Mouse (Mus musculus) liver, postnatal 0 days (tissue): ENCODE measurements around the gene Apba2. TPM values are rescaled to one million over a fixed set of nuclear protein-coding genes. Genes with fewer than 3 reads are reported as not detected.

Experiments
- ATAC-seq: fragments of 200-750 bp; cut with Nextera tagmentation; 2 replicates; pipeline ENCODE4 v1.8.0; 2017; ENCODE audit warnings: mild to moderate bottlenecking, moderate library complexity
- DNase-seq: peaks from one replicate; pipeline ENCODE4 v3.0.0-alpha.2; 2016
- H3K27ac ChIP-seq: fragments of 300-500 bp; sonication (generic); 2 replicates; pipeline ENCODE4 v1.5.1; 2014; ENCODE audit warnings: antibody characterized with exemption, moderate library complexity, mild to moderate bottlenecking, low read depth
- H3K27me3 ChIP-seq: fragments of 300-500 bp; sonication (generic); 2 replicates; pipeline ENCODE4 v1.6.1; 2014; ENCODE audit warnings: low read length, control low read depth, mixed read lengths; ENCODE audit not compliant: insufficient read depth
- H3K36me3 ChIP-seq: fragments of 300-500 bp; sonication (generic); replicated peaks from 2 replicates; pipeline ENCODE4 v1.6.1; 2014; ENCODE audit warnings: mild to moderate bottlenecking, control low read depth, low read length, moderate library complexity, mixed read lengths; ENCODE audit not compliant: insufficient read depth
- H3K4me1 ChIP-seq: fragments of 300-500 bp; sonication (generic); 2 replicates; pipeline ENCODE4 v1.6.1; 2014; ENCODE audit warnings: antibody characterized with exemption, mild to moderate bottlenecking, control low read depth; ENCODE audit not compliant: insufficient read depth
- H3K4me2 ChIP-seq: fragments of 300-500 bp; sonication (generic); 2 replicates; pipeline ENCODE4 v1.6.1; 2014; ENCODE audit warnings: low read depth, mild to moderate bottlenecking, low read length, moderate library complexity, mixed read lengths
- H3K4me3 ChIP-seq: fragments of 300-500 bp; sonication (generic); 2 replicates; pipeline ENCODE4 v1.5.1; 2014; ENCODE audit warnings: low read depth, low read length
- H3K9ac ChIP-seq: fragments of 300-500 bp; sonication (generic); replicated peaks from 2 replicates; pipeline ENCODE4 v1.6.1; 2014; ENCODE audit warnings: mild to moderate bottlenecking, moderate library complexity
- H3K9me3 ChIP-seq: fragments of 300-500 bp; sonication (generic); 2 replicates; pipeline ENCODE4 v1.6.1; 2016; ENCODE audit warnings: mild to moderate bottlenecking, control low read depth, low read length, mixed read lengths
- CTCF ChIP-seq: sonication (generic); IDR thresholded peaks from 2 replicates; pipeline ENCODE4 v1.5.1; 2016; ENCODE audit warnings: antibody characterized with exemption, low read depth
- EP300 ChIP-seq: IDR thresholded peaks from 2 replicates; pipeline ENCODE4 v1.6.1; 2016; ENCODE audit warnings: antibody characterized with exemption, low read depth, mild to moderate bottlenecking
- WGBS: fragments of 180-500 bp; shearing (Covaris S2); extraction: QIAGEN DNeasy Blood & Tissue Kit; methylation state at CpG from one replicate; pipeline ENCODE4 v1.1.7; 2014; ENCODE audit not compliant: insufficient replicate concordance; 5-methylcytosine and 5-hydroxymethylcytosine counted together
- polyA plus RNA-seq: library from polyadenylated mRNA; unstranded; fragments of >200 nt; fragmentation: Nextera tagmentation; extraction: Ambion mirVana; gene quantifications from 2 replicates; pipeline ENCODE4 v1.2.1, GENCODE M21; 2015

Apba2 gene
- polyA plus RNA-seq, 1 experiment from 2014 or later, result not detected

DNA sequence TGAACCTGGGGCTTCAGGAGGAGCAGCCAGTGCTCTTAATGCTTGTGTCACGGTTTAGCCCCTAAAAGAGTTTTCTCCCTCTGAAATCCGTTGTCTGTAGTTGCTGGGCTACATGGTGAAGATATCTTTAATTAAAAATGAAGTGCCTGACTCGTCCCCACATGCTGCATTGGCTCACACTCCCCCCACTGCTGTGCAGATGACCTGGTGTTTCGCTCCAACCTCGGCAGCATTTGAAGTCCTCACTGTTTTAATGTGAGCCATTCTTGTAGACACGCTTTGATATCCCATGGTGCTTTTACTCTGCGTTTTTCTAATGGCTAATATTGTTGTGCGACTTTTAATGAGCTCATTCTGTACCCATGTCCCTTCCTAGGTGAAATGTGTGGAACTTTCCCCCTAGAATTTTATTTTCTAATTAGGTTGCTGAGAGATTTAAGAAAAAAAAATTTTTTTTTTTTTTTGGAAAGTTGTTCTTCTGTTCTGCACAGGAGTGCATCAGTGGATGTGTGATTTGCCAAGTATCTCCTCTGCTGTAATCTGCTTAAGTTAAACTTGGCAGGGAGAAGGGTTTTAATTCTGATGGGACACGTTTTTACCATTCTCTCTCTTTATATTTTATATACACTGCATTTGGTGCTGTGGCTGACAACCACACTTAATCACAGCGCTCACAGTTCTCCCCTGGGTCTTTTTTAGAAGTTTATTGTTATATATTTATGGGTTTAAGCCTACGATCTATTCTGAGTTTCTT lies 87.3 kb downstream of the Apba2 start:
- H3K27ac ChIP-seq, result no peak overlapping the region
- no peak for DNase-seq
- ATAC-seq, result no peak
- no peak overlapping the region for H3K4me3 ChIP-seq
- no peaks in the 10 kb centered on the region for H3K9me3 ChIP-seq
- H3K27me3 ChIP-seq, result no peaks in the 10 kb centered on the region
- no peak for TF ChIP-seq CTCF
- TF ChIP-seq EP300, result no peak
- H3K9ac ChIP-seq, result no peak overlapping the region
- H3K4me1 ChIP-seq, result no peaks in the 10 kb centered on the region
- no peaks in the 10 kb centered on the region for H3K36me3 ChIP-seq
- no peak overlapping the region for H3K4me2 ChIP-seq
- 70% methylated on average over 11 of the region's 11 CpGs for WGBS

DNA sequence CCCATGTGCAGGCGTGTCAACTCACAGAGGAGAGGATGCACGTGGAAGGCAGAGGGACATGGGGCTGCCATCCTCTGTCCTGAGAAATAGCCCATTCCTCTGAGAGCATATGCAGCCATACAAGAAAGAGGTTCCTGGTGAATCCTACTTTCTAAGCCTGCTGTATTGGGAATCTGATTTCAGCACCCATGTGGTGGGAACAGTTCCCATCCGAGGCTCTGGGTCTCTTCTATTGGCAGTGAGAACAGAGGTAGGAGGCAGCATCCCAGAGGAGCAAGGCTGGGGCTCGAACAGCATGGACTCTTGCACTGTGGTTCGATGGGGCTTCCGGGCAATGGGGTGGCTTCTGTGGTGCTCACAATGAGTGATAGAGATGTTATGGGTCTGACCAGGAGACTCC lies 93.8 kb downstream of the Apba2 start:
- H3K9ac ChIP-seq, result no peak overlapping the region
- no peak for TF ChIP-seq EP300
- TF ChIP-seq CTCF, result no peak
- H3K9me3 ChIP-seq, result no peaks in the 10 kb centered on the region
- 52% methylated on average over 6 of the region's 6 CpGs for WGBS
- H3K36me3 ChIP-seq, result no peaks in the 10 kb centered on the region
- no peaks in the 10 kb centered on the region for H3K4me1 ChIP-seq
- H3K4me3 ChIP-seq, result no peak overlapping the region
- DNase-seq, result no peak
- no peak overlapping the region for H3K4me2 ChIP-seq
- H3K27me3 ChIP-seq, result no peaks in the 10 kb centered on the region
- H3K27ac ChIP-seq, result no peak overlapping the region
- ATAC-seq, result no peak

DNA sequence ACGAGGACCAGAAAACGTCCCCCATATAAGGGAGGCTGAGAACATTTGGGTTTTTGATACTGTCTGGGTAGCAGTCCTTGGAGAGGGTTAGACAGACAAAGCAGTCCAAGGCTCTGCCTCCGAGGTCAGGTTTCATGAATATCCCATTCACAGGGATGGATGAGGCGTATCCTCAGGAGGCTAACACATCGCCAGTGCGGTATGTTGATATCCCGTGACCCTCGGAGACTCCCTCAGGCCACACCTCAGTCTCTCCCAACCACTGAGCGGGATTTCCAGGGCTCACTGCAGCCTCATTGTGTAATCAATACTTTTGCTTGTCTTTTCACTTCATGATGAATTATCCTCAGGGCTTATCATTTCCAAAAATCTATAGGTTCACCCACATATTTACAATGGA lies 95.1 kb downstream of the Apba2 start:
- Histone ChIP-seq H3K4me1 (no peaks in the 10 kb centered on the region), H3K36me3 (no peaks in the 10 kb centered on the region), H3K27me3 (no peaks in the 10 kb centered on the region), H3K4me3 (no peak overlapping the region), H3K27ac (no peak overlapping the region), H3K4me2 (no peak overlapping the region), H3K9me3 (no peaks in the 10 kb centered on the region), H3K9ac (no peak overlapping the region)
- DNase-seq (no peak), ATAC-seq (no peak)
- TF ChIP-seq EP300 (no peak), CTCF (no peak)
- WGBS, result 87% methylated on average over 9 of the region's 9 CpGs

DNA sequence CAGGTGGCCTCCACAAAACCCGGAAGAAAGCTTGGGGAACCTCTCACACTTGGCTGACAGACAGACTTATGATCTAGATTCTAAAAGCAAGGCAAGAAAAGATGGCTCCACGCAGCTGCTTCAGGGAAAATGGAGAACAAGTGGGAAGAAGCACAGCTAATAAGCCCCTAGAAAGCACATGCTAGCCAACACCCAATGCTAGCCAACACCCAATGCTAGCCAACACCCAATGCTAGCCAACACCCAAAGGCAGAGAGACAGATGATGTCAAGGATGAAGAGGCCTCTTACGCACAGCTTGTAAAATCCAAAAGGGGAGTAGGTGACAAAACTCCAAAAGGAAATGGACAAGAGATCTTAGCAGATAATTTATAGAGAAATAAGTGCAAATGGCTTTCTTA lies 108.4 kb downstream of the Apba2 start:
- H3K4me1 ChIP-seq, result no peaks in the 10 kb centered on the region
- H3K9me3 ChIP-seq, result no peaks in the 10 kb centered on the region
- DNase-seq (no peak), ATAC-seq (no peak)
- H3K27me3 ChIP-seq, result no peaks in the 10 kb centered on the region
- H3K4me2 ChIP-seq, result no peak overlapping the region
- WGBS, result 77% methylated on average over 3 of the region's 3 CpGs
- H3K27ac ChIP-seq, result no peak overlapping the region
- H3K9ac ChIP-seq, result no peak overlapping the region
- no peak overlapping the region for H3K4me3 ChIP-seq
- H3K36me3 ChIP-seq, result no peaks in the 10 kb centered on the region
- TF ChIP-seq EP300 (no peak), CTCF (no peak)

DNA sequence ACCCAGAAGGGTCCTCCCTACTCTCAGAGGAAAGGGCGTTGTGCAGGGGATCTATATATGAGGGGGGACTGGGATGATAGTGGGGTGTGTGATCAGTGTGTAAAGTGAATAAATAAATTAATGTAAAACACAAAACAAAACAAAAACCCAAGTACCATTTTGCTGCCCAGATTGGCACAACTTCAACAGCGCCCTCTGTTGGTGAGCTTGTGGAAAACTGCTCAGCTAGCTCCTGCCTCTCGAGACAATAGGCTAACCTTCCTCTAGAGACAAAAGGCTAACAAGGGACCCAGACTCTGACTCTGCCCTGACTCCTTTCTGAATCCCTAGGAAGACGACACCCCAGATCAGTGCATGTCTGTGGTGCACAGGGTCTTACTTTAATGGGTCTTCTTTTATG lies 109.4 kb downstream of the Apba2 start:
- Histone ChIP-seq H3K4me1 (no peaks in the 10 kb centered on the region), H3K36me3 (no peaks in the 10 kb centered on the region), H3K27ac (no peak overlapping the region), H3K4me3 (no peak overlapping the region), H3K9ac (no peak overlapping the region), H3K4me2 (no peak overlapping the region), H3K9me3 (no peaks in the 10 kb centered on the region), H3K27me3 (no peaks in the 10 kb centered on the region)
- DNase-seq (no peak), ATAC-seq (no peak)
- no peak for TF ChIP-seq EP300
- TF ChIP-seq CTCF, result peak; percentile 31; the same call in 1 of the 2 replicates
- WGBS, result 57% methylated on average over 4 of the region's 4 CpGs

DNA sequence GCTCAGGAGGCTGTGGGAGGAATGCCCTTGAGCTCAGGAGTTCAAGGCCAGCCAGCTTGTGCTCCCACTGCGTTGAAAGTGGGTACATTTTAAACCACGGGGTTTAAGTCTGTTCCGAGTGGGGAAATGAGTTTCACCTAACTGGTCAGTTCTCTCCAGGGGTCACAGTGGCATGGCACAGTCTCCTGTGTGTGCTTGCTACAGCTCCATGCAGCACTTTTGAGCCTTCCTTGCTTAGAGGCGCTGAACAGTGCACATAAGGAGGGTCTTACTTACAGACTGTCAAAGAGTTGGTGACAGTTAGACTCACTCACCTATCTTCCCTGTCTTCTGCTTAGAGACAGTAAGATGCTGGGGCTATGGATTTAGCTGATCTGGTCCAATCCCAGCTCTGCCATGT lies 117.8 kb downstream of the Apba2 start:
- ATAC-seq, result no peak
- WGBS, result 73% methylated on average over 4 of the region's 4 CpGs

More for the DNA sequence above, 117.8 kb downstream of the Apba2 start:
- H3K27me3 ChIP-seq, result no peaks in the 10 kb centered on the region
- H3K9me3 ChIP-seq, result no peaks in the 10 kb centered on the region
- H3K9ac ChIP-seq, result no peak overlapping the region
- TF ChIP-seq EP300 (no peak), CTCF (no peak)
- no peak overlapping the region for H3K4me2 ChIP-seq
- H3K4me3 ChIP-seq, result no peak overlapping the region
- H3K36me3 ChIP-seq, result no peaks in the 10 kb centered on the region
- no peaks in the 10 kb centered on the region for H3K4me1 ChIP-seq
- DNase-seq, result no peak
- H3K27ac ChIP-seq, result no peak overlapping the region
